27 mouse cellular contexts compared by ENCODE assay signal in the genomic region with DNA sequence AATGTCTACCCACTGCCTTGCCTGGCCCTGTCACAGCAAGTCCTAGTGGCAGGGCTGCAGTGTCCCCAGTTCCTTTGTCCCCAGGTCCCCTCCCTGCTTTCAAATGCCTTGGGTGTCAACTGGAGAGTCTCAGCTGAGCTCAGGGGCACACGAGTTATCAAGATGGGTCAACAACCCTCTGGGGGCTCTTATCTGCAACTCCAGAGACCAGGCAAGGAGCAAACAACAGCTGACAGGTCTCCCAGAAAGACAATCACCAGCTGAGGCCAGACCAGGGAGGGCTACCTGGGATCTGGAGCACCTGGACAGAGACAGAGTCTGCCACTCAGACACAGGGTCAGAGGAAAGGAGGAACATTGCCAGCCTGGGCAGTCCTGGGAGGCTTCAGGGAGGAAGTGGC. TPM values are rescaled to one million over a fixed set of nuclear protein-coding genes. Genes with fewer than 3 reads are reported as not detected.
"Had no signal": no experiment of that assay in that cellular context is flagged by ENCODE, and none has a peak within 500 bp of the region (broad histone marks: within the 10 kb centered on the region; RNA-seq: fewer than 3 reads in every experiment).

No protein-coding gene starts in this region.

- ATAC-seq: liver, embryonic 12.5 days; midbrain, embryonic 13.5 days; midbrain, embryonic 16.5 days had no signal

- H3K4me2 ChIP-seq: kidney, embryonic 15.5 days; limb, embryonic 12.5 days; limb, embryonic 15.5 days; liver, embryonic 12.5 days; liver, embryonic 15.5 days; midbrain, embryonic 13.5 days; neural tube, embryonic 13.5 days had no signal

- H3K36me3 ChIP-seq: kidney, embryonic 15.5 days; limb, embryonic 12.5 days; limb, embryonic 15.5 days; liver, embryonic 12.5 days; liver, embryonic 15.5 days; midbrain, embryonic 10.5 days; midbrain, embryonic 13.5 days; neural tube, embryonic 13.5 days had no signal

- DNase-seq: kidney, adult 8-10 months; kidney, postnatal 10 days; kidney, postnatal 36 days; left cerebral cortex, postnatal 4 days; lung, adult 2 months; lung, postnatal 14 days; lung, postnatal 4 days; retina, postnatal 1 day; thymus, postnatal 25 days had no signal

- H3K27ac ChIP-seq: kidney, embryonic 15.5 days; limb, embryonic 12.5 days; limb, embryonic 15.5 days; liver, embryonic 12.5 days; liver, embryonic 15.5 days; midbrain, embryonic 10.5 days; midbrain, embryonic 13.5 days; neural tube, embryonic 13.5 days had no signal

- H3K9me3 ChIP-seq: kidney, embryonic 15.5 days; limb, embryonic 12.5 days; limb, embryonic 15.5 days; liver, embryonic 12.5 days; liver, embryonic 15.5 days; midbrain, embryonic 10.5 days; midbrain, embryonic 13.5 days; neural tube, embryonic 13.5 days had no signal

- H3K9ac ChIP-seq: kidney, embryonic 15.5 days; limb, embryonic 12.5 days; limb, embryonic 15.5 days; liver, embryonic 12.5 days; liver, embryonic 15.5 days; midbrain, embryonic 13.5 days had no signal

- H3K4me3 ChIP-seq: kidney, embryonic 15.5 days; limb, embryonic 12.5 days; limb, embryonic 15.5 days; liver, embryonic 12.5 days; liver, embryonic 15.5 days; midbrain, embryonic 10.5 days; midbrain, embryonic 13.5 days; myocyte; neural tube, embryonic 13.5 days had no signal

- H3K4me1 ChIP-seq: limb, embryonic 15.5 days; liver, embryonic 15.5 days had no signal

RNA-seq across cellular contexts. Expression of a gene that starts 16.4 kb away (rescaled TPM):
- total RNA-seq: monocyte, adult 5-6 weeks; neutrophil, adult 5-6 weeks had no signal

RNA-seq across cellular contexts. Expression of a gene that starts 20.1 kb away (rescaled TPM):
- total RNA-seq: layer of hippocampus, postnatal 10 days; left cerebral cortex, postnatal 14 days; left cerebral cortex, postnatal 4 days; megakaryocyte, adult 5-6 weeks; monocyte, adult 5-6 weeks; neutrophil, adult 5-6 weeks had no signal
- polyA plus RNA-seq: kidney, embryonic 15.5 days; limb, embryonic 12.5 days; liver, embryonic 12.5 days; lung, embryonic 16.5 days; midbrain, embryonic 10.5 days; midbrain, embryonic 16.5 days; myocyte; neural tube, embryonic 13.5 days; small intestine, adult 2 months; spleen, adult 2 months had no signal

RNA-seq across cellular contexts. Expression of a gene that starts 24.8 kb away (rescaled TPM):
- total RNA-seq: megakaryocyte, adult 5-6 weeks; monocyte, adult 5-6 weeks; neutrophil, adult 5-6 weeks had no signal
- polyA plus RNA-seq: kidney, embryonic 15.5 days; limb, embryonic 12.5 days; limb, embryonic 15.5 days; liver, embryonic 12.5 days; liver, embryonic 15.5 days; lung, adult 2 months; lung, embryonic 16.5 days; myocyte; spleen, adult 2 months had no signal
